Mouse (Mus musculus): ENCODE data around the gene Sftpa1.
A peak's percentile ranks its signal among the peaks of the same experiment; 100 is the strongest.

The Sftpa1 gene

DNA sequence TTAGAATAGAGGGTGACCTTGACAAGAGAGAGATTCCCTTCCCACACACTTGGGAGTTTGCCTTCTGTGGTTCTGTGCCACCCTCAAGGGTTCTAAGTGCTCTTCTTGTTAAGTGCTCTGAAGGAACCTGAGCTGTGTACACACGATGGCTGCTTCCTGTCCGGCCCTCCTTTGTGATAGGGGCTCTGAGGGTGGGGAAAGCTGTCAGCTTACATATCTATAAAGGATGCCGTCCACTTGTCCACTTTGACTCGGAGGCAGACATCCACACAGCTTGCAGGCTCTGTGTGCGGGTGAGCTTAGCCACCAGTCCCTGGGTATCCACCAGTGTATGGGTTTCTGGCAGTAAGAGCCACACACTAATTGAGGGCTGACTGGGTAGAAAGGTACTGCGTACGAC lies at the start of gene Sftpa1:
Sftpa1 (plus strand) TSS at position 243 of the 400 bp plus-strand sequence.
- no peak for DNase-seq

DNA sequence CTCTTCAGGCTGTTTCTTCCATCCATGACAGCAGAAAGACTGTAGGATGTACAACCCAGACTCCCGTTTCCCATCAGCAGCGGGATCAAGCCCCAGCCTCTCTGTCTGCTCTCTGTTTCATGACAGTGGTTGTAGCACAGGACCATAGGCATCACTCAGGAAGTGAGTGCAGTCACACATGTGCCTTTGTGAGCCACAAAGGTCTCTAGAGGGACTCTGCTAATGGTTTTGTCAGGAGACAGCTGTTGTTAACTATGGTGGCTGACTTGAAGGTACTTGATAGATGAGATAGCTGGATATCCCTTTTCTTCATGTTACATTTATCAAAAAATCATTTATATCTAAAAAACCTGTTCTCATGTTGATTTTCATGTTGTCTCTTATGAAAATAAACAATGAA lies 49.2 kb upstream of the Sftpa1 start:
- DNase-seq, result no peak

DNA sequence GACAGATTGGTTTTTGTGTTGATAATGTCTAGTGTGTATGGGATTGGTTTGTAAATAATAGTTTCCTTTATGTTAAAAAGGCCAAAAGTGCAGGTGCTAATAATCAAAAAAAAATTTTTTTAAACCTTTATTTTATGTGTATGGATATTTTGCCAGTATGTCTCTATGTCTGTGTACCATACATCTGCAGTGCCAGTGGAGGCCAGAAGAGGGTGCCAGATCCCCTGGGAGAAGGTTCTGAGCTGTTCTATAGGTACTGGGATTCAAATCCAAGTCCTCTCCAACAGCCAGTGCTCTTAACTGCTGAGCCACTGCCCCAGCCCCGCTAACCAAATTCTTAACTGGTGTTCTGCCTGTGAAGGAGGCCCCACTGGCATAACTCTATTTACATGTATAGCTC lies 44.1 kb upstream of the Sftpa1 start:
- DNase-seq, result peak in 1 of 2 experiments; percentile 18

DNA sequence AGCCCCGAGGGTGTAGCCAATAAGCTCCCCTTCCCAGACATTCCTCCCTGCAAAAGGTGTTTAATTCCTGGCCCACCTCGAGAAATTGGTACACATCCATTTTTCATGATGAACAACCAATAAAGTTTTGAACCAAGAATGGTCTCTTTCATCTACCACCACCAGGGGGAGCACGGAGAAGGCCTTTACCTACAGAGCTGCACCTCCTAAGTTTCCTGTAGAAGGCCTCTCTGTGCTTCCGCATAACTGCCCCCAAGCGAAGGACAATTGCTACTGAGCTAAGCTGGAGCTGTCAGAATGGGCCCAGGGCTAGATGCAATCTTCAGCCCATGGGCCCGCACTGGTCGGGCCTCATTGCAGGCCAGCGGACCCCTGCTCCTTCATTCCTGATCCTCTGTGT lies 40.8 kb upstream of the Sftpa1 start:
- DNase-seq, result peak in 1 of 2 experiments; percentile 16

DNA sequence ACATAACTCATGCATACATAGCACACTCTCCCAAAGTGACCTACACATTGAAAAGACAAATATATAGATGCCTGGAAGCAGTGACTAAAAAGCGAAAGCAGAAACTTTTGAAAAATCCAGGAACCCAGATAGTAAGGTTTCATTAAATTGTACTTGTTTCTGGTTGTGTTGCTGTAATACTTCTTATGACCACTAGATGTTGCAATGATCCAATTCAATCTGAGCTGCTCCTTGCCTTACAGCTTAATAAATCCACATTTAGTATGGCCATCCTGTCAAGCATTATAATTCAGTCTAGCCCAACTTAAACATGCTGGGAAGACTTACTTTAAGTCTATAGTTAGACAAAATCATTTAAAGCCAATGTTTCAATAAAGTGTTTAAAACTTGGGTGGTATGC lies 37.5 kb upstream of the Sftpa1 start:
- no peak for DNase-seq

DNA sequence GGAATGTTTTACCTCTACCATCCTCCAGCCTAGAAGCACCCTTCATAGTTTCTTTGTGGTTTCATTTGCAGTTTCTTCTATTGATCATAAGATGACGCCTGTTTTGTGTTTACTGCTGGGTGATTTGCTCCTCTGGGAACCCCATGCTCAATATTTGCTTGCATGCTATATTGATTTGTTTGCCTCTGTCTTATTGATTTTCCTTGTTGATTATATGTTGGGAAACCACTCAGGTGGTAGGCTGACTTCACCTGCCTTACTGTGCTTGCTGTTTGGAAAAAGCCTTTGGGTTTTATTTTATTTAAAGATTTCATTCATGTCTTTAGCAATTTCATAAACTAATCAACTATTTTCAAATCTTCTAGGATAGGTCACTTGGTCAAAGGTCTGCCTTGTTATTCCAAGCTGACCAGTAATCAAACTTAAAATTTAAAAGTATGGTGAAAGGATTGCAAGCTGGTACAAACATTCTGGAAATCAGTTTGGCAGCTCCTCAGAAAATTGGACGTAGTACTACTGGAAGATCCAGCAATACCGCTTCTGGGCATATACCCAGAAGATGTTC lies 35.2 kb upstream of the Sftpa1 start:
- DNase-seq, result no peak

DNA sequence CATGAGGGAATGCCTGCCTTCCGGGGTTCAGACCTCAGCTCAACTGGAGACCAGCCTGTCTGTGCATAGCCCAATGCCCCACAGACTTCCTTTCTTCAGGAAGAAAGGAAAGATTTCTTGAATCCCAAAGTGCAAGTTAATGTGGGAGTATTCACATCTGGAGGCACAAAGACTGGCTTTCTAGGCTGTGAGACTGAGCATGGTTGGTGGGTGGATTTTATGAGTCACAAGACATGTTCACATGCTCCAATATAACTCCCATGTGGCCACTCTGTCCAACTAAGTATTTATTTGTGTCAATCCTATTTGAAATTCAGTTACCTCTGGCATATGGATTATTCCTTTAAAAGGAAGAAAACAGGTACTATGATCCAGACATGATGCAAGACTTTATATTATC lies 32.9 kb upstream of the Sftpa1 start:
- DNase-seq, result no peak

DNA sequence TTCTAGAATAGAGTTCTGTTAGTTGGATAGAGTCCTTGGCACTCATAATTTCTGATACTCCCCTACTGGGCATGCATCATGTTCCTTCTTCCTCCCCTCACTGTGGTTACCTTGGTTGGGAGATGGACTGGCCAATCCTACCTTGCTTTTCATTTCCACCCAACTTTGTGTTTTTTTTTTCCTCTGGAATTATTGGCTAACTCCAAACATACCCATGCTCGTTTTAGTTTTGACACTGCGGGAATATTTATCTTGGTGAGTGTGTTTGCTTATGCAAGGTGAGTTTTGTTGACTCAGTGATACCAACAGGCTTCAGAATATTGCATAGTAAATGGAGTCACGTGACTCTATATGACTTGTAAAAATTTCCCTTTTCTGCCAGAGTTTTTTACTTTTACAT lies 30.9 kb upstream of the Sftpa1 start:
- DNase-seq, result no peak

DNA sequence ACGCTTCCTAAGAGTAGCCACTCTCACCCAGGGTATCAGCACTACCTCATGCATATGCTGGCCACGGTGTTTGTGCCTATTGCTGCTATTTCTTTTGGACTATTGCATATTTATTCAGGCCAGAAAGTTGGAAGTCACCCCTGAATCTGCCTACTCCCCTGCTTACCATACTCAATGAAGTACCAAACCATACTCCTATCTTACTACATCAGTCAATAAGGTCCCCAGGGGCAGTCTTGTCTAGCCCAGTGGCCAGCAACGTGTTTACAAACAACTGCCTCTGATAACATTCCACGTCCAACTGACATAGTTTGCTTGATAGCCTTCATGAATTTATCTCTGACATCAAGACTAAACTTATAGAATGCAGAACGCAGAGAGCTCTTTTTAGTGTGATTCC lies 30.3 kb upstream of the Sftpa1 start:
- DNase-seq, result no peak

DNA sequence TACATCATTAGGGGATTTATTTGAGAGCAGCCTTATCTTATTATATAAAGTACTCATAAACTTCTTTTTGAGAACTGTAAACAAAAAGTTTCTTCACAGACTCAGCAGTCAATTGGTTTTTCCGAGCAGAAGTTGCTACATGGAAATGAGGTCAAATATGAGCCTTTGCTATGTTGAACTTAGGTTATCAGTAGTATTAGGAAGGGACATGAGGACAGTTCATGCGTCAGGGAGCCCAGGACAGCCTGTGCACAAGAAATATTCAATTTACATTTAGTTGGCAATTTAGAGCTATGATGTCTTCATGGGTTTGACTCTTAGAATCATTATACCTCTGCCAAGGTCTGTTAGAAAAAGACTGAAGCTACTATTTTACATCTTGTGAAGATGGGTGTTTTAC lies 29.3 kb upstream of the Sftpa1 start:
- no peak for DNase-seq

DNA sequence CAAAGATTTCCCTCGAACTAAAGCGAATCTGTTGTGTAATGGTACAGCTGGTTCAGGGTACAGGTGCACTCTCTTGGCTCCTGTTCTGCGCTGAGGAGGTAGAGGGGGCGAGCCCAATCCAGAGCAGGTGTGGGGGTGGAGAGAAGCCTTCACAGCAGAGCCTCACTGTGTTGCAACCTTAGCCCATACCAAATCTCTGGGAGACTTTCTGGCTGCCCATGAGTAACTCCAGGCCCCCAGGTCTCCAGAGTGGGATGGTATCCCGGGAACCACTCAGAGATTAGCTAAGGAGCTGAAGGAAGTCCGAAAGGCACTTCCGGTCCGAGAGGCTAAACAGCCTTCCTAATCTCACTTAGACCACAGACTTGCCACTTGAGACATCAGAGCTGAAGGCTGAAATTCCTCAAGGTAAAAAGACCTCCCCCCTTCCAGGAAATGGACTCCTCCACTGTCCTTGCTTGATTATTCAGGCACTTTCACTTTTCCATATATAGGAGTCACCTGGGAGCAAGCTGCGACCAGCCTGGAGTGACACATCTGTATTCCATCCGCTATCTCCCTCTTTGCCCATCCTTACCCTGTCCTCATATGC lies 26.6 kb upstream of the Sftpa1 start, which contains the start of gene Mat1a:
Mat1a (plus strand) TSS at position 183 of the 592 bp plus-strand sequence.
- no peak for DNase-seq

DNA sequence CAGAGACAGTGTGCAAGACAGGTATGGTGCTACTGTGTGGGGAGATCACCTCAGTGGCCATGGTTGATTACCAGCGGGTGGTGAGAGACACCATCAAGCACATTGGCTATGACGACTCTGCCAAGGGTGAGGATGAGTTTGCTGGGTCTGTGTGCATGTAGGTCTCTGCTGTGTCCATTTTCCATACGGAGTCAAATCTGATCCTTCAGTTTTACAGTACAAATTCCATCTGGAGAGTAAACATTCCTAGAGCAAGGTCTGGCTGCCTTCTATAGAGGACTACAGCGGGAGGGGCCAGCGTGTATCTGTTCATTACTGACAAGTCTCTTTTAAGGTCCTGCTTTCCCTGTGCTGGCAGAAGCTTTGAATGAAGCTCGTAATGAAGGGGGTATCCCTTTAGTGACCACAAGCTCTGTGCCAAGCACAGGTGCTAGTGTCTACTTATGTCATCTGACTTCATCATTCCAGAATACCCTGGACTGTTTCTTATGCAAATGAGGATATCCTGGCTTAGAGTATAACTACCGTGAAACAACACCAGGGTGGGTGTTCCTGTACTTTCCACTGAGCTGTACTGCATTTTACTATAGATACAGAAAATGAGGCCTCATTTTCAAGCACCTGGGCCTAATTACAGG lies 20.4 kb upstream of the Sftpa1 start:
- no peak for DNase-seq

DNA sequence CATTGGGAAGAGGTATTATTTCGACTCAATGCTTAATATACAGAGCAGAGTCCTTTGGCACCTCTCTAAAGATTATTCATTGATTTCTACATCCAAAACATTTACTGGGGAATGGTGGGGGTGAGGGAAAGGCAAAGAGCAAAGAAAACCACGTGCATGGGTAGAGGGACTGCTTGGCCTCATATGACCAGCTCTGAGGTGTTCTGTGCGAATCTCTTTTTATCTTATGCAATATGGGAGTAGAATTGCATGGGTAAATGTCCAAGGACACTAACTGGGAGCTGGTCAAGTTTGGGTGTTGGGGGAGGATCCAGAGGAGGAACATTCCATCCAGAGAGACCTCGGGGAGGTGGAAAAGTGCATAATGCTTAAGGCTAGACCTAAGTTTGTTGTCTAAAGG lies 18.6 kb upstream of the Sftpa1 start:
- DNase-seq, result no peak

DNA sequence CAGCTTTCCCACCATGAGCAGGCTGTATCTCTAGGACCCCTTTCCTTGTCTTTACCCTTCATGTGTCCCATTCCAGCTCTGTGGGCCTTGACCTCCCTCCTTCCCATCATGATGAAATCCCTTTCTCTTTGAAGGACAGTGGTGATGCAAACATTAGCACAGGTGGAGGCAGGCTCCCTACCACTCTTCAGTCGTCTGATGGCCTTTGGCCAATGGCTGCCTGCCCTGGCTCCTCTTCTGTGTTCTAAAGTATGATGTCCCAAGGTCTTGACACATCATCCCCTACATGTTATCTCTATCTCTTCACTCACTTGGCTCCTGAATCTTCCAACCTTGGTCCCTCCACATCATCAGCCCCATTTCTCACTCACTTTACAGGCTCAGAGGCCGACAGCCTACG lies 15.3 kb upstream of the Sftpa1 start:
- DNase-seq, result no peak

DNA sequence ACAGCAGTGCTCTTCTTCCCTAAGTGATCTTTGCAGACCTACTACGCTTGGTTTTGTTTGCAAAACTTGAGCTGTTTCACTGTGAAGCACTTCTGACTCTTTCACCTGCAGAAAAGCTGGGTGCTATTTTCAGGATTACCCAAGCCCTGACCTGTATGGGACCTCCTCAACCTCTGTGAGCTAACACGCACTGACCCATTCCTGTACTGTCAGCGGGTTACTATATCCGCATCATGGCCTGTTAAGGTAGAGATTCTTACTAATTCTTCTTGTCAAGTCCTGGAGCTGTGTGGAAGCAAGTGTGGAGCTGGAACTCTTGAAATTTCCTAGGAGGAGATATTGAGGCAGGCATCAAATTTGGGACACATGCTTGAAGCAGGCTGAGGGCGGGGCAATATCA lies 6.9 kb upstream of the Sftpa1 start:
- DNase-seq, result no peak

DNA sequence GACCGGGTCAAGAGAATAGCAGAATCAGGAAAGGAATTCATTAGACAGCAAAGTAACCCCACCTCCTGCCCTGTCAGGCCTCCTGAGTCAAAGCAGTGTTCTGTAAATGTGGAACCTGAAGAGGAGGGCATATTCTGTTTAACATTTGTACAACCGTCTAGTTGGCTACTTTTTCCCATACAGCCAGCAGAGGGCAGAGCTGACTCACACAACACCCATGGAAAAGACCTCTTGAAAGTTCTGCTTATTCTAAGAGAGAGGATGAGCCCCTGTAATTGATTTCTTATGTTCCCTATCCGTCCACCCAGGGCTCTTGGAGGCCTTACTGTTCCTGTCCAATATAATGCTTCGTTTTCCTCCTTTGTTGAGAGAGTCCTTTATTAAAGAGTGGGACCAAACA lies 3.6 kb upstream of the Sftpa1 start:
- DNase-seq, result no peak

DNA sequence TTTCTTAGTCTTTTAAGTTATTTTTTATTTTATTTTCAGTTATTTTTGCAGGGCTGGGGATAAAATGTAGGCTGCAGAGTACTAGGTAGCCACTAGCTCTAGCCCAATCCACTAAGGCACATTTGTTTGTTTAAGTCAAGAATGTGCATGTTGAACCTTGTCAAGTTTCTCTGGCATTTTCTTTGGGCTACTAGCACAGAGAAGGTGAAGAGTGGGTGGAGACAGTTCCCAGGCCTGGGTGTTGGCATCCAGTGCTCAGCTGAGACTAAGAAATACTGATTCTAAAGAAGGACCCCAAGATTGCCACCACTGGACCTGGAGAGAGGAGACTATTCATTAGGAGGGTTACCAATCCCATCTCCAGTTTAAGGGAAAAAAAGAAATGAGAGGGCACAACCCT lies 5.4 kb downstream of the Sftpa1 start:
- DNase-seq, result no peak

DNA sequence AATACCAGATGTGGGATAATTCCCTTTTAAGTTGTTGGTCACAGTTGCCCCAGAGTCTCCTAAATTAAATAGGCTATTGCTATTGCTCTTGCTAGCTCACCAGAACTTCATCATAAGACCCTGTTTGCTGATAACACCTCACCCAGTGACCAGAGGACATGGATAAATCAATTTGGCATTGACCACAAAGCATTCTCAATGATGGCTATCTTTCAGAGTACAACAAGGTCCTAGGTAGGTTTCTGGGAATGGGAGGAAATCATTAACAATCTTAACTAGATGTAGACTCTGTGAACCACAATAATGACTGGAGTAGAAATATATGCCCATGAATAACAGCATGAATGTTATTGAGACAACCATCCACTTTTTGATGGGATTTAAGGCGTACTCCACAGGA lies 9.1 kb downstream of the Sftpa1 start:
- DNase-seq, result no peak

DNA sequence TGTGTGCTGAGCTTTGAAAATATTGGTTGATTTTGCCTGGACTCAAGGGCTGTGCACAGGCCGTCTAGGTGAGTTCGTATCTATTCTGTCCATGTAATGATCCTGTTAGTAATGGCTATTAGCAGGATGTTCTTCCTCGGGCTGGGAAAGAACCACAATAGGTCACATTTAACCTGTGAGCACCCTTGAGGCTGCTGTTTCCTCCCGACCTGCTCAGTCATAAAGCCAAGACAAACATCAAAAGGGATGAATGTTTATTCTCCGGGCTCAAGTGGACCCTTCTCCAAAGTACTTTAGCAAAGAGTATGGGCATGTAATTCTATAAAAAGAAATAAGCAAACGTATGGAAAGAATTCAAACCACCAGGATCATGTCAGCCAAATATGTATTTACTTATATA lies 14.5 kb downstream of the Sftpa1 start:
- no peak for DNase-seq

DNA sequence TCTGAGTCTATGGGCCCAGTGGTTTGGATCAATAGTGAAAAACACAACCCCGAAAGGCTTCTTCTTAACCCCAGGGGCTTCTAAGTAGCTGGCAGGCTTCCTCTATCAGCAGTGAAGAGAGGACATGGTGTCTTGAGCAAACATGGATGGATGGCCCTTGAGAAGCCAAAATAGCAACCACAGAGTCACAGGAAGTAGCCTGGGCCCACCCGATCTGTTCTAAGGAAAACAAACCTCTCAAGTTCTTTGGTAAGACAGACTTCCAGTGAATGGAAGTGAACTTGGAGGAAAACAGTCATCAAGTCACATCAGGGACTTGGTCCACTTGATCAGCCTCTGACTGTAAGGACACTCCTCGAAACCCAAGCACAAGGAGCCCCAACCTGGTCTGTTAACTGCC lies 15.3 kb downstream of the Sftpa1 start:
- DNase-seq, result no peak

DNA sequence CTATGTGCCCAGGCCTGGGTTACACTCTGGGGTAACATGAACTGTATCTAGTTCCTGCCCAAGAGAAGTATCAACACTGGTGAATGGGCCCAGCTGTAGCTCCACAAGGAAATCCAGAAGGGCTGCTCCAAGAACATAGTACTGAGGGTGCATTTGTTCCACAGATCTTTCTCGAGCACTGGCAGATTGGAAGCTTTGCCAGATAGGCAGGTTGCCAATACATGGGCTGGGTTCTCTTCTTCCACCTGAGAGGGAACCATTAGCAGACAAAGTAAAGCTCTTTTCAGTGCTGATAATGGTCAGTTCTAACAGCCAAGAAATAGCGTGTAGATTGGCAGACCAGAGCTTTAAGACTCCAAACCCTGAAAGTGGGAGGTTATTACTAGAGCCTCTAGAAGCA lies 15.8 kb downstream of the Sftpa1 start:
- no peak for DNase-seq

DNA sequence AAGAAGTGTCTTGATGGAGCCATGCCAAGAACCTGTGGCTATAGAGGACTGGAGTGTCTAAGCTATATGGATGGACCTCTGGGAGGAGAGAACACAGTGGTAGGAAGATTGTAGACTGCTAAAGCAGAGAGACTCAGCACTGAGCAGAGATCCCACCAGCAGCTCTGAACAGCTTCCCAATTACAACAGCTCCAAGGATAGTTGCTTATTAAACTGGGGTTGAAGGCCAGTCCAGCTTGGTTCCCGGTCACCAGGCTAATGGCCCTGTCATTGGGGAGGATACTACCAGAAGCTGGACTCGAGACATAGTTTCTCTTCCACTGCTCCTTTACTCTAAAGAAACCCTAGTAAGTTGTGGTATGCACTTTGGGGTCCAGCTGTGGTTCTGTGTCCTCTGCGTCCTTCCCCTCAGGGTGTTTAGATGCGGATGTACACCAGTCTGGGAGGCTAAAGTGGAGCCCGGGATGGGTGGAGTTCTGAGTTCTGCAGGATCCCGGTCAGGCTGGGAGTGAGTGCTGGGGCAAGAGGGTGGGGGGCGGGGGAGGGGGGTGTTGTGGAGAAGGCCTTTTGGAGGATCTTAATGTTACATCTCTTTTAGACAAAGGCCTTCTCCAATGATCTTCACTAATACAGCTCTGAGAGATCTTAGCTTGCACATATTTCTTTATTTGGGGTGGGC lies 19.8 kb downstream of the Sftpa1 start, which contains the start of gene Mbl1:
Mbl1 (plus strand) TSS at position 239 of the 679 bp plus-strand sequence.
- no peak for DNase-seq

DNA sequence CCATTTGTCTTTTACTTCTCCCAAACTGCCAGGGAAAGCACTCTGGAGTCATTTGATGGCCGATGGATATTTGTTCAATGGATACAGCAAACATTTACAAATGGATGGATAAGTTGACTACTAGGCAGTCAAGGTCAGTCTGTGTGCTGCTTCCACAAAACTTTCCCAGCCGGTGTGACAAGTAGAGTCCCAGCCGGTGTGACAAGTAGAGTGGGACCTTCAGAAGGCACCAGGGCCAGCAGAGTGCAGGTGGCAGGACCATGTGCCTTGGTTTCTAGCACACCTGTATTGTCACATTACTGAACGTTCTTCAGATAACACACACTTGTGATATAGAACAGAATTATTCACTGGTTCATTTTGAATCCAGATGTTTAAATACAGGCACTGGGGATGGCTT lies 28.5 kb downstream of the Sftpa1 start:
- no peak for DNase-seq

DNA sequence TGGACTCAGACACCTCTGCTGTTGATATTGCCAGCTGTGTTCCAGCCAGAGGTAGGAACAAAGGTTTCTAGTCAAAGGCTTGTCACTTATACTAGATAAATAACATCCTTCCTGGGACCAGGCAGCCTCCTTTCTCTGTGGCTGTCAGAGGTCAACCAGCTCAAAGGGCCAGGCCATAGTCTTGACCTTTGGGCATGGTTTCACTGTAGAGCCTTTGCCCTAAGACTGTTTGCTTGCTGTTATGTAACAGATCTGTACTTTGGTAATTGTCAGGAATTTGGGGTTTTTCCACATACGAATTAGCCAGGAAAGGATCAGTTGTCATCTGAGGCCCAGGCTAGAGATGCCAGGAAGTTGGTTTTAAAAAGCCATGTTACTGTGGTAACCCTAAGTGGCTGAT lies 29.2 kb downstream of the Sftpa1 start:
- peak in 1 of 2 experiments; percentile 3 for DNase-seq
